Mouse (Mus musculus): ENCODE results near the gene Rnf126. TPM values are rescaled to one million over a fixed set of nuclear protein-coding genes. Genes with fewer than 3 reads are reported as not detected.

Rnf126 gene
- 5.1 TPM for polyA plus RNA-seq (2017; shearing (Covaris generic))

GRCm38 (mm10) chr10:79766508-79767325 lies at the start of gene Rnf126:
Rnf126 (minus strand) TSS chr10:79766952.

GRCm38 (mm10) chr10:79793051-79793737 lies 26.4 kb upstream of the Rnf126 start, which contains the start of gene Palm:
Palm (plus strand) TSS chr10:79793572.

GRCm38 (mm10) chr10:79790861-79791260 lies 24.1 kb upstream of the Rnf126 start, which contains the start of gene Prss57:
Prss57 (minus strand) TSS chr10:79790961.

GRCm38 (mm10) chr10:79777103-79777531 lies 10.4 kb upstream of the Rnf126 start, which contains the start of gene Fstl3:
Fstl3 (plus strand) TSS chr10:79777272.

GRCm38 (mm10) chr10:79754856-79755516 lies 11.8 kb downstream of the Rnf126 start, which contains the start of gene Fgf22:
Fgf22 (plus strand) TSS chr10:79755076.

GRCm38 (mm10) chr10:79745898-79746773 lies 20.6 kb downstream of the Rnf126 start, which contains the start of gene Polrmt:
Polrmt (minus strand) TSS chr10:79746581.

GRCm38 (mm10) chr10:79716254-79716987 lies 50.3 kb downstream of the Rnf126 start, which contains the start of gene Hcn2:
Hcn2 (plus strand) TSS chr10:79716634.

Other genes with a start within 250 kb of the Rnf126 start
- gene Plpp2, start 233.2 kb downstream of the Rnf126 start, polyA plus RNA-seq (2017; shearing (Covaris generic)): 6.1 TPM
- gene Mier2, start 211.8 kb downstream of the Rnf126 start, polyA plus RNA-seq (2017; shearing (Covaris generic)): 39.1 TPM
- not detected for gene Theg, start 179.6 kb downstream of the Rnf126 start, polyA plus RNA-seq (2017; shearing (Covaris generic))
- not detected for gene C2cd4c, start 152.9 kb downstream of the Rnf126 start, polyA plus RNA-seq (2017; shearing (Covaris generic))
- gene Shc2, start 129.0 kb downstream of the Rnf126 start, polyA plus RNA-seq (2017; shearing (Covaris generic)): not detected
- not detected for gene Odf3l2, start 121.2 kb downstream of the Rnf126 start, polyA plus RNA-seq (2017; shearing (Covaris generic))
- not detected for gene Madcam1, start 102.4 kb downstream of the Rnf126 start, polyA plus RNA-seq (2017; shearing (Covaris generic))
- gene Tpgs1, start 97.6 kb downstream of the Rnf126 start, polyA plus RNA-seq (2017; shearing (Covaris generic)): 46.7 TPM
- 14.7 TPM for gene Cdc34, start 84.8 kb downstream of the Rnf126 start, polyA plus RNA-seq (2017; shearing (Covaris generic))
- gene Gzmm, start 77.9 kb downstream of the Rnf126 start, polyA plus RNA-seq (2017; shearing (Covaris generic)): 0.71 TPM
- gene Bsg, start 62.5 kb downstream of the Rnf126 start, polyA plus RNA-seq (2017; shearing (Covaris generic)): 281 TPM
- gene Hcn2, start 50.3 kb downstream of the Rnf126 start, polyA plus RNA-seq (2017; shearing (Covaris generic)): not detected
- 46.0 TPM for gene Polrmt, start 20.4 kb downstream of the Rnf126 start, polyA plus RNA-seq (2017; shearing (Covaris generic))
- gene Fgf22, start 11.9 kb downstream of the Rnf126 start, polyA plus RNA-seq (2017; shearing (Covaris generic)): not detected
- 0.68 TPM for gene Fstl3, start 10.3 kb upstream of the Rnf126 start, polyA plus RNA-seq (2017; shearing (Covaris generic))
- not detected for gene Prss57, start 24.0 kb upstream of the Rnf126 start, polyA plus RNA-seq (2017; shearing (Covaris generic))
- 0.38 TPM for gene Palm, start 26.6 kb upstream of the Rnf126 start, polyA plus RNA-seq (2017; shearing (Covaris generic))
- not detected for gene Misp, start 54.0 kb upstream of the Rnf126 start, polyA plus RNA-seq (2017; shearing (Covaris generic))
- 322 TPM for gene Ptbp1, start 87.5 kb upstream of the Rnf126 start, polyA plus RNA-seq (2017; shearing (Covaris generic))
- gene Prtn3, start 107.5 kb upstream of the Rnf126 start, polyA plus RNA-seq (2017; shearing (Covaris generic)): not detected
- 3.9 TPM for gene Plppr3, start 107.7 kb upstream of the Rnf126 start, polyA plus RNA-seq (2017; shearing (Covaris generic))
- not detected for gene Elane, start 119.3 kb upstream of the Rnf126 start, polyA plus RNA-seq (2017; shearing (Covaris generic))
- not detected for gene Cfd, start 123.9 kb upstream of the Rnf126 start, polyA plus RNA-seq (2017; shearing (Covaris generic))
- 20.7 TPM for gene Med16, start 142.0 kb upstream of the Rnf126 start, polyA plus RNA-seq (2017; shearing (Covaris generic))
- 15.2 TPM for gene Gm26602, start 143.9 kb upstream of the Rnf126 start, polyA plus RNA-seq (2017; shearing (Covaris generic))
- 0.28 TPM for gene Kiss1r, start 150.0 kb upstream of the Rnf126 start, polyA plus RNA-seq (2017; shearing (Covaris generic))
- 208 TPM for gene R3hdm4, start 154.3 kb upstream of the Rnf126 start, polyA plus RNA-seq (2017; shearing (Covaris generic))
- 12.7 TPM for gene Arid3a, start 160.1 kb upstream of the Rnf126 start, polyA plus RNA-seq (2017; shearing (Covaris generic))
- 78.4 TPM for gene Wdr18, start 193.2 kb upstream of the Rnf126 start, polyA plus RNA-seq (2017; shearing (Covaris generic))
- not detected for gene Grin3b, start 203.8 kb upstream of the Rnf126 start, polyA plus RNA-seq (2017; shearing (Covaris generic))
- gene Tmem259, start 217.4 kb upstream of the Rnf126 start, polyA plus RNA-seq (2017; shearing (Covaris generic)): 6.6 TPM
- gene Cnn2, start 221.6 kb upstream of the Rnf126 start, polyA plus RNA-seq (2017; shearing (Covaris generic)): 1,121 TPM
- 76.2 TPM for gene Abca7, start 229.5 kb upstream of the Rnf126 start, polyA plus RNA-seq (2017; shearing (Covaris generic))
- gene Arhgap45, start 249.7 kb upstream of the Rnf126 start, polyA plus RNA-seq (2017; shearing (Covaris generic)): 886 TPM

Measured in activated CD4-positive, CD25-positive, alpha-beta regulatory T cell, adult 9 weeks (primary cell).